Mouse (Mus musculus) ES-E14 (cell line): Measurements from ENCODE around the gene Ddx55. TPM values are rescaled to one million over a fixed set of nuclear protein-coding genes. Genes with fewer than 3 reads are reported as not detected.
"Not testable (repeated sequence)": the region's sequence is repeated elsewhere in the genome, so short reads cannot be mapped to it uniquely, and the experiment has no call there.

Source experiments
- DNase-seq: peaks from one replicate; pipeline ENCODE4 v3.0.0-alpha.2; 2013; ENCODE audit warnings: low read depth, low spot score
- H3K27ac ChIP-seq: 2 replicates; pipeline ENCODE4 v1.5.1; 2012; ENCODE audit warnings: low read depth, mild to moderate bottlenecking, low read length, moderate library complexity, mixed read lengths; ENCODE audit not compliant: poor library complexity, insufficient read depth, severe bottlenecking
- H3K36me3 ChIP-seq: 2 replicates; pipeline ENCODE4 v1.6.1; 2012; ENCODE audit warnings: mild to moderate bottlenecking, low read length, moderate library complexity, mixed read lengths; ENCODE audit not compliant: control insufficient read depth, poor library complexity, insufficient read depth, severe bottlenecking
- H3K4me1 ChIP-seq, 2 experiments: fragments of 150-350 bp in 1 of 2; sonication (generic) in 1 of 2; 2 replicates each; pipeline ENCODE4 v1.6.1; 2012; ENCODE audit warnings: low read length in 2 of 2, mild to moderate bottlenecking in 1 of 2, mixed read lengths in 1 of 2; ENCODE audit not compliant: control insufficient read depth in 2 of 2, insufficient read depth in 2 of 2, poor library complexity in 1 of 2
- H3K4me3 ChIP-seq, 2 experiments: fragments of 150-350 bp in 1 of 2; sonication (generic) in 1 of 2; 2 replicates each; pipeline ENCODE4 v1.5.1; 2012; ENCODE audit warnings: low read length in 2 of 2, low read depth in 1 of 2, mild to moderate bottlenecking in 1 of 2, mixed read lengths in 1 of 2; ENCODE audit not compliant: insufficient read depth in 1 of 2, poor library complexity in 1 of 2, severe bottlenecking in 1 of 2
- H3K9ac ChIP-seq: 2 replicates; pipeline ENCODE4 v1.6.1; 2012; ENCODE audit warnings: low read depth, mild to moderate bottlenecking, low read length, mixed read lengths; ENCODE audit not compliant: poor library complexity, insufficient read depth, severe bottlenecking
- H3K9me3 ChIP-seq: fragments of 150-350 bp; sonication (generic); 2 replicates; pipeline ENCODE4 v1.6.1; 2012; ENCODE audit warnings: low read depth, mild to moderate bottlenecking, low read length; ENCODE audit not compliant: control insufficient read depth, insufficient read depth
- CHD2 ChIP-seq: IDR thresholded peaks from 2 replicates; pipeline ENCODE4 v1.6.1; 2014; ENCODE audit warnings: mild to moderate bottlenecking, low read depth, low read length, inconsistent platforms
- HCFC1 ChIP-seq: IDR thresholded peaks from 2 replicates; pipeline ENCODE4 v1.6.1; 2012; ENCODE audit warnings: low read length, inconsistent platforms, borderline replicate concordance; ENCODE audit not compliant: insufficient read depth
- MAFK ChIP-seq: IDR thresholded peaks from 2 replicates; pipeline ENCODE4 v1.6.1; 2014; ENCODE audit warnings: mild to moderate bottlenecking, low read depth, low read length, inconsistent platforms; ENCODE audit not compliant: insufficient read depth
- ZC3H11A ChIP-seq: IDR thresholded peaks from 2 replicates; pipeline ENCODE4 v1.6.1; 2012; ENCODE audit warnings: low read depth, mild to moderate bottlenecking, inconsistent platforms, low read length, borderline replicate concordance
- ZNF384 ChIP-seq: IDR thresholded peaks from 2 replicates; pipeline ENCODE4 v1.6.1; 2012; ENCODE audit warnings: low read depth, low read length, inconsistent platforms
- in situ Hi-C, 2 experiments: fragments of 600-800 bp; cut with MboI; formaldehyde crosslinking; loops; one replicate each; pipeline ENCODE4 v1.15.1; 2025; ENCODE audit warnings: low sequenced_read_pairs in 2 of 2, inconsistent platforms in 1 of 2; ENCODE audit not compliant: unreplicated experiment in 2 of 2
- total RNA-seq: library from RNA; depleted of rRNA; stranded (reverse); fragments of 300-350 nt; gene quantifications from 2 replicates; pipeline ENCODE4 v1.2.3, GENCODE M21; 2012

The Ddx55 gene
- total RNA-seq, 1 experiment, result 22.8 TPM

DNA sequence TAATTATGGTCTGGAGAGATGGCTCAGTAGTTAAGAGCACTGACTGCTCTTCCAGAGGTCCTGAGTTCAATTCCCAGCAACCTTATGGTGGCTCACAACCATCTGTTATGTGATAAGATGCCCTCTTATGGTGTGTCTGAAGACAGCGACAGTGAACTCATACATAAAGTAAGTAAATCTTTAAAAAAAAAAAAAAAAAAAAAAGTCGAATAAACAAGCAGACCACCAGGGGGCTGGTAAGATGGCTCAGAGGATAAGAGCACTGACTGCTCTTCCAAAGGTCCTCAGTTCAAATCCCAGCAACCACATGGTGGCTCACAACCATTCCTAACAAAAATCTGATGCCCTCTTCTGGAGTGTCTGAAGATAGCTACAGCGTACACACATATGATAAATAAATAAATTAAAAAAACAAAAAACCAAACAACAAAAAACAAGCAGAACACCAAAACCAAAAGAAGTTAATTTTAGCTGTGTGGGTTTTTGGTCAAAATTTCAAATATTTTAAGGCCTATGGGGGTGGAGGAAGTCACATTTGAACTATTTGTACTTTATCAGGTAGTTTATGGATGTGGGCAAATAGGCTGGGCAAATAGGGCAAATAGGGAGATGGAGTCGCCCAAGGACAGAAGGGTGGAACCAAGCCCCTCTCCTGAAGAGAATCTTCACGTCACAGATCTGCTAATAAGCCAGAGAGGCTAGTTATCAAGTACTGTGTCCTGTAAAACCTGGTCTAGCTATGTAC lies 1.1 kb upstream of the Ddx55 start:
- Histone ChIP-seq H3K9ac (peak overlapping the region; percentile 28; the same call in 1 of the 2 replicates), H3K36me3 (peaks cover 16% of the 10 kb centered on the region), H3K4me3 (peak overlapping the region; percentile 92 to 97; a peak in 3 of 4 replicates)
- DNase-seq, H3K9me3 ChIP-seq, H3K4me1 ChIP-seq, H3K27ac ChIP-seq, in situ Hi-C loops: not testable (repeated sequence)
- TF ChIP-seq ZNF384, result peak; percentile 92

DNA sequence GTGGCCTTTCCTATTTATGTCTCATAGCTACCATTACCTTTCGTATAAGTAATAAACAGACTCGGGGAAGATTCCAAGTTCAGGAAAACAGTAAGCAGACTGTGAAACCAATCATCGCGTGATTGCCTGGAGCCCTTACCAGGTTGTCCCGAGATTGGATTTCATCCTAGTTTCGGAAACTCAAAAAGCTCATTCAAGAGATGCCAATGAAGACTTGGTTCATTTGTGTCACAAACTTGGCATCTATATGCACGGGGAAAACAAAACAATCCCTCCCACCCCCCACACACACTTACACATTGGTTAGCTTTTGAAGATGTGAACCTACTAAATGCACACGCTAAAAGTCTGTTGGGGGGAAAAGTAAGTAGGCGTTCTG lies 581 bp upstream of the Ddx55 start:
- peak overlapping the region; percentile 92 to 97 for H3K4me3 ChIP-seq
- peaks cover 15% of the 10 kb centered on the region for H3K36me3 ChIP-seq
- no peak for TF ChIP-seq ZC3H11A
- TF ChIP-seq CHD2, result peak; percentile 5; the same call in 1 of the 2 replicates
- H3K27ac ChIP-seq, result no peak overlapping the region; the same call in 1 of the 2 replicates
- in situ Hi-C loops, result no loop called here
- DNase-seq, result no peak
- H3K9me3 ChIP-seq, result no peaks in the 10 kb centered on the region
- peak overlapping the region; percentile 28; the same call in 1 of the 2 replicates for H3K9ac ChIP-seq
- peaks cover 0 to 2% of the 10 kb centered on the region in 2 experiments; a peak in 1 of 4 replicates for H3K4me1 ChIP-seq

DNA sequence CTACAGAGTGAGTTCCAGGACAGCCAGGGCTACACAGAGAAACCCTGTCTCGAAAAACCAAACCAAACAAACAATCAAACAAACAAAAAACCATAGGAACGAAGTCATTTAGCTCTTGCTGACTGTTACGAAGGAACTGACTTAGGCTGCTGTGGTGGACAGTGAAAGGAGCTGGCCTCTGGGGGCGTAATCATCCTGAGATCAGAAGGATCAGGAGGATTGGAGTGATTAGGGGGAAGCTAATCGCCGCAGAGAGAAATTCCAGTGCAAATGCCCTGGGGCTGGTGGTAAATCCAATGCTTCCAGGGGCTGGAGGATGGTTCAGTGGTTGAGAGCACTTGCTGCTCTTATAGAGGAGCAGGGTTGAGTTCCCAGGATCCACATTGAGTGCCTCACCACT lies 943 bp downstream of the Ddx55 start:
- peak overlapping the region; percentile 92 to 97; a peak in 3 of 4 replicates for H3K4me3 ChIP-seq
- TF ChIP-seq MAFK (no peak), HCFC1 (no peak), CHD2 (no peak), ZNF384 (no peak), ZC3H11A (no peak)
- no peak overlapping the region; the same call in 1 of the 2 replicates for H3K9ac ChIP-seq
- in situ Hi-C loops, result no loop called here
- peaks cover 0 to 2% of the 10 kb centered on the region in 2 experiments; a peak in 1 of 4 replicates for H3K4me1 ChIP-seq
- no peak overlapping the region for H3K27ac ChIP-seq
- peaks cover 17% of the 10 kb centered on the region for H3K36me3 ChIP-seq
- no peak for DNase-seq
- no peaks in the 10 kb centered on the region for H3K9me3 ChIP-seq

DNA sequence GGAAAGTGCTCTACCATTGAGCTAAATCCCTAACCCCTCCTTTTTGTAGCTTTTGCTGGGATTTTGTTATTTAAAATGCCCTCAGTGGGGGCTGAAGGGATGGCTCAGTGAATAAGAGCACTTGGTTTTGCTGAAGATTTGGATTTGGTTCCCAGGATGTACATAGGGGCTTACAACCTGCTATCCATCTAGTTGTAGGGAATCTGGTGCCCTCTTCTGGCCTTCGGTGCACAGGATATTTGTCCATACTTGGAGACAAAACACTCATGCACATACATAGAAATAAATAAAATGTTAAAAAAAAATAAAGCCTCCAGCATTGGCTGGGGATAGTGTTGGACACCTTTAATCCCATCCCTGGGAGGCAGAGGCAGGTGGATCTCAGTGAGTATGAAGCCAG lies 2.5 kb downstream of the Ddx55 start:
- no peaks in the 10 kb centered on the region for H3K9me3 ChIP-seq
- no peak for DNase-seq
- in situ Hi-C loops, result no loop called here
- H3K36me3 ChIP-seq, result peaks cover 20% of the 10 kb centered on the region
- no peak overlapping the region for H3K4me3 ChIP-seq
- H3K27ac ChIP-seq, result no peak overlapping the region
- no peak overlapping the region for H3K9ac ChIP-seq
- no peak for TF ChIP-seq CHD2
- TF ChIP-seq HCFC1, result no peak
- TF ChIP-seq MAFK, result no peak
- TF ChIP-seq ZC3H11A, result no peak
- TF ChIP-seq ZNF384, result no peak
- H3K4me1 ChIP-seq, result peaks cover 0 to 2% of the 10 kb centered on the region in 2 experiments; a peak in 1 of 4 replicates

DNA sequence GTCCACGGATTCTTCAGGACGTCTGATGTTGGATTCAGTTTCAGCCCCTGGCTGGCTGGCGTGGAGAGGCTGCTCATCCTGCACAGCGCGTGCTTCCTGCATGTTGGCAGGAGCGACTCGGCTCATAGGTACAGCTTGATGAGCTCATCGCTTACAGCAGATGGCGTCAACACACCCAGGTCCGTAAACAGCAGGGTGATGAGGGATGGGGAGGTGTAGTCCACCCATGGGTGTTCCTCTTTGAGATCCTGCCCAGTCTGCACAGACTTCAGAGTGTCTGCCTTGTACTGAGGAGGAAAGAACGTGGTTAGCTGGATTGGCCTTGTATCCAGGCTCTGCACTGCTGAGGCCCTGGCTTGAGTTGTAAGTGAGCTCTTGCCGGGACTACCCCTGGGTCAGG lies 18.4 kb downstream of the Ddx55 start:
- Histone ChIP-seq H3K9me3 (no peaks in the 10 kb centered on the region; the same call in 1 of the 2 replicates), H3K4me1 (peaks cover 0 to 1% of the 10 kb centered on the region in 2 experiments; a peak in 1 of 4 replicates), H3K27ac (no peak overlapping the region), H3K36me3 (peaks cover 64% of the 10 kb centered on the region), H3K9ac (no peak overlapping the region), H3K4me3 (no peak overlapping the region)
- in situ Hi-C loops, result no loop called here
- DNase-seq, result no peak
- no peak for TF ChIP-seq HCFC1
- TF ChIP-seq ZC3H11A, result no peak
- no peak for TF ChIP-seq MAFK
- TF ChIP-seq ZNF384, result no peak
- no peak for TF ChIP-seq CHD2
